Mouse (Mus musculus) liver, embryonic 13.5 days (tissue): Measurements from ENCODE around the gene Gm13693. TPM values are rescaled to one million over a fixed set of nuclear protein-coding genes. Genes with fewer than 3 reads are reported as not detected.
"Not testable (repeated sequence)": the region's sequence is repeated elsewhere in the genome, so short reads cannot be mapped to it uniquely, and the experiment has no call there.

ENCODE experiments used
- ATAC-seq: fragments of 200-750 bp; cut with Nextera tagmentation; 2 replicates; pipeline ENCODE4 v1.8.0; 2017; ENCODE audit warnings: low read depth, mild to moderate bottlenecking, moderate number of reproducible peaks, moderate library complexity
- DNase-seq: peaks from one replicate; pipeline ENCODE4 v3.0.0; 2022
- H3K27ac ChIP-seq: fragments of 300-500 bp; sonication (generic); 2 replicates; pipeline ENCODE4 v1.5.1; 2015; ENCODE audit warnings: moderate library complexity, mild to moderate bottlenecking, inconsistent platforms
- H3K27me3 ChIP-seq: fragments of 300-500 bp; sonication (generic); 2 replicates; pipeline ENCODE4 v1.6.1; 2015; ENCODE audit warnings: mild to moderate bottlenecking, inconsistent platforms
- H3K36me3 ChIP-seq: fragments of 300-500 bp; sonication (generic); 2 replicates; pipeline ENCODE4 v1.6.1; 2015; ENCODE audit warnings: mild to moderate bottlenecking, inconsistent platforms
- H3K4me1 ChIP-seq: fragments of 300-500 bp; sonication (generic); replicated peaks from 2 replicates; pipeline ENCODE4 v1.6.1; 2015; ENCODE audit warnings: inconsistent platforms
- H3K4me2 ChIP-seq: fragments of 300-500 bp; sonication (generic); 2 replicates; pipeline ENCODE4 v1.6.1; 2015; ENCODE audit warnings: inconsistent platforms, mild to moderate bottlenecking, moderate library complexity
- H3K4me3 ChIP-seq: fragments of 300-500 bp; sonication (generic); replicated peaks from 2 replicates; pipeline ENCODE4 v1.5.1; 2015; ENCODE audit warnings: mild to moderate bottlenecking, inconsistent platforms
- H3K9ac ChIP-seq: fragments of 300-500 bp; sonication (generic); 2 replicates; pipeline ENCODE4 v1.6.1; 2015; ENCODE audit warnings: mild to moderate bottlenecking, inconsistent platforms
- H3K9me3 ChIP-seq: fragments of 300-500 bp; sonication (generic); replicated peaks from 2 replicates; pipeline ENCODE4 v1.6.1; 2016; ENCODE audit warnings: inconsistent platforms
- WGBS: fragments of 180-500 bp; shearing (Covaris S2); methylation state at CpG from one replicate; pipeline ENCODE4 v1.1.7; 2015; ENCODE audit not compliant: insufficient replicate concordance; 5-methylcytosine and 5-hydroxymethylcytosine counted together
- polyA plus RNA-seq: library from polyadenylated mRNA; unstranded; fragments of >200 nt; fragmentation: Nextera tagmentation; extraction: Ambion mirVana; gene quantifications from 2 replicates; pipeline ENCODE4 v1.2.1, GENCODE M21; 2015

The Gm13693 gene
- polyA plus RNA-seq, 1 experiment from 2014 or later, result not detected

DNA sequence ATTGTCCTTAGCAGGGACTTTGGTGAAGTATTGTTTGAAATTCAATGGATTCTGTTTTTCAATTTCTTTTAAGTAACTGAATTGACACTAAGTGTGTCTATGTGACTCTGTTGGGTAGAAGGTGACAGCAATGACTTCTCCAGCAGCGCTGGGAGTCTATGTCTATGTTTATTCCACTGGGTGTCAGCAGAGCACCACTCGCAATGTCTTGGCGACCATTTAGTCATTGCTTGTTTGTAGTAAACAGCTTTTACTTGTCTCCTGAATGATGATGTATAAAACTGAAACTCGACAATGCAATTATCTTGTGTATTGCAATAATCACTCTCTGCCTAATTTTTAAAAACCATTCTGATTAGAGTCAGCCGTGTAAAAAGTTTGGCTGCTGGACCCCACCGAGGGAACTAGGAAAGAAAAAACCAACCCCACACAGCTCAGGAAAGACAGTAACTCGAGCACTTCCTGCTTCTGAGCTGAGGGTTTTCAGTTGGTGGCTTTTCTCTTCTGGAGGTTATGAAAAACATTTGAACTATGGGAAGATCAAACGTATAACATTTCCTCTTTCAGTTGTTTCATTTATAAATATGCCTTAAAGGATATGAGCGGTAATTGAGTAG, 32.4 kb downstream of the Gm13693 start:
- H3K4me2 ChIP-seq, result peak overlapping the region; percentile 5; the same call in 1 of the 2 replicates

DNA sequence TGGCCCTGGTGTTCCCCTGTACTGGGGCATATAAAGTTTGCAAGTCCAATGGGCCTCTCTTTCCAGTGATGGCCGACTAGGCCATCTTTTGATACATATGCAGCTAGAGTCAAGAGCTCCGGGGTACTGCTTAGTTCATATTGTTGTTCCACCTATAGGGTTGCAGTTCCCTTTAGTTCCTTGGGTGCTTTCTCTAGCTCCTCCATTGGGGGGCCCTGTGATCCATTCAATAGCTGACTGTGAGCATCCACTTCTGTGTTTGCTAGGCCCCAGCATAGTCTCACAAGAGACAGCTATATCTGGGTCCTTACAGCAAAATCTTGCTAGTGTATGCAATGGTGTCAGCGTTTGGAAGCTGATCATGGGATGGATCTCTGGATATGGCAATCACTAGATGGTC, 33.2 kb downstream of the Gm13693 start:
- not testable (repeated sequence) for DNase-seq, H3K36me3 ChIP-seq, H3K4me2 ChIP-seq, H3K9ac ChIP-seq, H3K9me3 ChIP-seq, H3K27ac ChIP-seq, ATAC-seq, H3K4me1 ChIP-seq, H3K27me3 ChIP-seq, H3K4me3 ChIP-seq
- 60% methylated on average over 2 of the region's 3 CpGs for WGBS

More for the DNA sequence above, 32.4 kb downstream of the Gm13693 start:
- H3K36me3 ChIP-seq, H3K27me3 ChIP-seq, H3K9ac ChIP-seq, ATAC-seq, H3K4me1 ChIP-seq, H3K27ac ChIP-seq, H3K9me3 ChIP-seq, H3K4me3 ChIP-seq, DNase-seq: not testable (repeated sequence)
- 10% methylated on average over 8 of the region's 9 CpGs for WGBS

DNA sequence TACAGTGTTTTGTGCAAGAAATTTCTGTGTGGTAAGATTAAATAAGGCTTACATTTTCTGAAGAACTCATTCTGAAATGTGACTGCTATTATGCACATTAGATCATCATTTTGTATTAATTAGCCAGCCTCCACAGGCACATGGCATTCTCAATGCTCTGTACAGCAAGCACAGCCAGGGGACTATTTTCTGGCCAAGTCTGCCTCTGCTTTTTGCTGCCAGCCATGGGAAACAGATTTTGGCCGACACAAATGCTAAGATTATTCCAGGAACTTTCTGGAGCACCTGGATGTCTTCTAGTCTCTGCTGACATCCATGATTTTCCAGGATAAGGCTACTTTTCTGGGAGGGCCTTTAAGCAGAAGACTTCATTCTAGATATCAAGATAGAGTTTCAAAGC, 47.6 kb downstream of the Gm13693 start:
- Histone ChIP-seq H3K27ac (no peak overlapping the region), H3K9me3 (no peaks in the 10 kb centered on the region), H3K4me1 (peaks cover 12% of the 10 kb centered on the region), H3K36me3 (no peaks in the 10 kb centered on the region), H3K9ac (no peak overlapping the region), H3K4me3 (no peak overlapping the region), H3K27me3 (no peaks in the 10 kb centered on the region), H3K4me2 (no peak overlapping the region)
- no peak for DNase-seq
- WGBS, result 57% methylated on average over 1 of the region's 1 CpGs
- ATAC-seq, result no peak

DNA sequence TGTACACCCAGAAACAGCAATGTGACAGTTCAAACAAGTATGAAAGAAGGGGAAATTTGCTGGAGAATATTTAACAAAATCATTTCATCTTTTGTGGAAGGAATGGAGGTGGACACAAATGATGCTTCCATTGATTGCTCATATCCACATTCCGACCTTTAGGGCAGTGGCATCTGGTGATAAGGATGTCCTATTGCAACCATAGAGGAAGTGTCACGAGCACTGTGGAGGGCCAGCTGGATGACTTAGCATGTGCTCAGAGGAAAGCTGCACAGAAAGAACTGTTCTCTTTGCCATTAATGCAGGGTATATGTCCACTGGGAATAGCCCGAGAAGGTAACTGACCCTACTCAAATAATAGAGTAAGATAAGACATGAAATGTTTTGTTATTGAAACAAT, 48.5 kb downstream of the Gm13693 start:
- ATAC-seq (0 out of 2 replicates have a peak, but pooled peaks have one; percentile 57), DNase-seq (no peak)
- Histone ChIP-seq H3K4me3 (no peak overlapping the region), H3K36me3 (no peaks in the 10 kb centered on the region), H3K9ac (no peak overlapping the region), H3K27ac (no peak overlapping the region), H3K4me2 (no peak overlapping the region), H3K27me3 (no peaks in the 10 kb centered on the region), H3K4me1 (peaks cover 12% of the 10 kb centered on the region), H3K9me3 (no peaks in the 10 kb centered on the region)
- 10% methylated on average over 3 of the region's 3 CpGs for WGBS

Other genes starting within 250 kb of the Gm13693 start
- 13.9 and 18.1 TPM in 2 replicates for gene Itgav, start 237.1 kb upstream of the Gm13693 start, polyA plus RNA-seq
- gene Fam171b, start 148.9 kb upstream of the Gm13693 start, polyA plus RNA-seq, result 0.32 and 0.59 TPM in 2 replicates
- not detected in 2 replicates for gene Zswim2, start 20.3 kb upstream of the Gm13693 start, polyA plus RNA-seq
- not detected in 2 replicates for gene Gm13698, start 5.8 kb upstream of the Gm13693 start, polyA plus RNA-seq
- gene Gm13695, start 5.8 kb downstream of the Gm13693 start, polyA plus RNA-seq, result not detected in 2 replicates
- gene Gm13696, start 11.6 kb downstream of the Gm13693 start, polyA plus RNA-seq, result not detected in 2 replicates
- not detected in 2 replicates for gene Gm13694, start 17.4 kb downstream of the Gm13693 start, polyA plus RNA-seq
- not detected in 2 replicates for gene Gm13697, start 23.2 kb downstream of the Gm13693 start, polyA plus RNA-seq
- not detected in 2 replicates for gene Gm13691, start 29.1 kb downstream of the Gm13693 start, polyA plus RNA-seq